Mouse (Mus musculus): ENCODE data around the gene Olfr235. TPM values are rescaled to one million over a fixed set of nuclear protein-coding genes. Genes with fewer than 3 reads are reported as not detected.

The Olfr235 gene
- under 1 TPM in 1 of 2 experiments, not detected in 1; 0.60 TPM for polyA plus RNA-seq (2017; shearing (Covaris generic))

DNA sequence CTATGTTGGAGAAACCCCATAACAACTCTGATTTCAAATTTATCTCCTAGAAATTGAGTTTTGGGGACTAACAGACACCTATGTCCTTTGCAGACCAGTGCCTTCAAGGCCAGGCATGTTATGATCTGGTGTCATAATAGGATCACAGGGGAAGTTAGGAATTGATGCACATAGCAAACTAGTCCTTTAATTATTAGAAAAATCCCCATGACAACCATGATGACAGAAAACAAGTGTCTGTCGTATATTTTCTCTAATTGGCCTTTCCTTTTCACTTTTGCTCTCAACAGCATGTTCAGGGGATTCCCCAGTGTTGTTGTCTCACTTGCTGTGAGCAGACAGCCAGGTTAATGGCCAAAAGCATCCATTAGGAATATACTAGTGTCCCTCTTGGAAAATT lies at the start of gene Olfr235:
TSS of gene Olfr235 (plus strand) at position 301 of the 400 bp plus-strand sequence.

DNA sequence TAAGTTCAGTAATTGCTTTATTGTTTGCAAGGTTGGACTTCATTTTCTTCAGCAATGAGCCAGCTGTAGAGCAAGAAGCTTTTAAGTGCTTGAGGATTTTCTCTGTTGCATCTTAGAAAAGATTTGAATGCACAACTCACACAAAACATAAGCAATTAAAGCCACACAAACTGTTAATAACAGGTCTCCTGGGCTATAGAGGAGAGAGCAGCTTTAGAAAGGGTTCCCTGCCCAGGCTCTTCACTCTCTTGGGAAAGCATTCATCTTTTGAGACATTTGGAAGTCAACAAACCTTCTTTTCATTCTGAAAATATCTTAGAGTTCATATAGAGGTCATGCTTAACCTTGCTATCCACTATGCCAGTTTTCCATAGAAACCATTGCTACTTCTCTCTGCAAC lies 28.3 kb upstream of the Olfr235 start, which contains the start of gene Olfr1432:
TSS of gene Olfr1432 (minus strand) at position 101 of the 400 bp plus-strand sequence.

DNA sequence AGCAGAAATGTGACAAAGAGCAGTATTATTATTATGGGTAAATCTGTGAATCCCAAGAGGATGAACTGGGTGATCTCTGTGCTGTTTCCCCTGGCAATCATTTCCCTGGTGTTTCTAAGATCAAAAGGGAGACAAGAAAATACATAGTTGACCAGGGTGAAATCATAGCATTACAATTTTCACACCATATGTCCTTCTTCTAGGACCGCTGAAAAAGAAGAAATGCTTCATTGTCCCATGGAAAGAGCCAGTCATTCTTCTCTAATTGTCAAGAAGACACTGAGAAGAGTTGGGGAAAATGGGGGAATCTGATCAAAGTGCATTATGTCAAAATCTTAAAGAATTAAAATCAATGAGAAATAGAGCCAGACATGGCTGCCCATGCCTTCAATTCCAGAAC lies 19.3 kb upstream of the Olfr235 start, which contains the start of gene Olfr262:
TSS of gene Olfr262 (minus strand) at position 101 of the 400 bp plus-strand sequence.

DNA sequence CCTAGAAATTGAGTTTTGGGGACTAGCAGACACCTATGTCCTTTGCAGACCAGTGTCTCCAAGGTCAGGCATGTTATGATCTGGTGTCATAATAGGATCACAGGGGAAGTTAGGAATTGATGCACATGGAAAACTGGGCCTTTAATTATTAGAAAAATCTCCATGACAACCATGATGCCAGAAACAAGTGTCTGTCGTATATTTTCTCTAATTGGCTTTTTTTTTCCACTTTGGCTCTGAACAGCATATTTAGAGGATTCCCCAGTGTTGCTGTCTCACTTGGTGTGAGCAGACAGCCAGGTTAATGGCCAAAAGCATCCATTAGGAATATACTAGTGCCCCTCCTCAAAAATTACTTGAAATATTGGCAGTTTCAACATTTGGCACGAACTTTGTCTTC lies 18.7 kb downstream of the Olfr235 start, which contains the start of gene Olfr1434:
TSS of gene Olfr1434 (plus strand) at position 301 of the 400 bp plus-strand sequence.

DNA sequence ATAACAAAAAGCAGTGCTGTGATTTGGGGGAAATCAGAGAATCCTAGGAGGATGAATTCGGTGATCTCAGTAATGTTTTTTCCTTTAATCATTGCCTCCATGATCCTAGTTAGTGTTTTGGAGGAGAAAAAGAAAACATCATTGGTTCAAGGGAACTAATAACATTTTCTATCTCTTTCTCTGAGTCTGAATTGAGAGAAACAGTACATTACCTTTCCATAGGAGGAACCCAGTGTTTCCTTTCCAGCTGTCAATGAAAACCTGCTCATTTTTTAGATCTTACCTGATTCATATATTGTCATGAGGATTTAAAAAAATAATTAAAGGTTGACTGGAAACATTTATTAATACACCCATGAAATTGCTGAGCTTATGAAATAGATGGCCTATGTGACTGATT lies 38.2 kb downstream of the Olfr235 start, which contains the start of gene Olfr1436:
TSS of gene Olfr1436 (minus strand) at position 101 of the 400 bp plus-strand sequence.

Other genes starting within 250 kb of the Olfr235 start
- gene Olfr1423, start 219.7 kb upstream of the Olfr235 start, polyA plus RNA-seq (2017; shearing (Covaris generic)), result under 1 TPM in 1 of 2 experiments, not detected in 1; 0.16 TPM
- under 1 TPM in 1 of 2 experiments, not detected in 1; 0.66 TPM for gene Olfr1424, start 198.3 kb upstream of the Olfr235 start, polyA plus RNA-seq (2017; shearing (Covaris generic))
- under 1 TPM in 1 of 2 experiments, not detected in 1; 0.12 TPM for gene Olfr1425, start 183.3 kb upstream of the Olfr235 start, polyA plus RNA-seq (2017; shearing (Covaris generic))
- gene Olfr1426, start 169.0 kb upstream of the Olfr235 start, polyA plus RNA-seq (2017; shearing (Covaris generic)), result under 1 TPM in 1 of 2 experiments, not detected in 1; 0.07 TPM
- gene Olfr1427, start 157.7 kb upstream of the Olfr235 start, polyA plus RNA-seq (2017; shearing (Covaris generic)), result not detected
- gene Olfr1428, start 145.1 kb upstream of the Olfr235 start, polyA plus RNA-seq (2017; shearing (Covaris generic)), result not detected
- gene Olfr76, start 137.8 kb upstream of the Olfr235 start, polyA plus RNA-seq (2017; shearing (Covaris generic)), result not detected
- gene Olfr1555-ps1, start 90.9 kb upstream of the Olfr235 start, polyA plus RNA-seq (2017; shearing (Covaris generic)), result under 1 TPM; 0.13 to 0.48 TPM
- gene Olfr1431, start 60.4 kb upstream of the Olfr235 start, polyA plus RNA-seq (2017; shearing (Covaris generic)), result under 1 TPM; 0.12 TPM
- not detected for gene Olfr1432, start 28.4 kb upstream of the Olfr235 start, polyA plus RNA-seq (2017; shearing (Covaris generic))
- gene Olfr262, start 19.4 kb upstream of the Olfr235 start, polyA plus RNA-seq (2017; shearing (Covaris generic)), result under 1 TPM; 0.17 to 0.71 TPM
- not detected for gene Olfr1434, start 18.8 kb downstream of the Olfr235 start, polyA plus RNA-seq (2017; shearing (Covaris generic))
- gene Olfr1436, start 38.1 kb downstream of the Olfr235 start, polyA plus RNA-seq (2017; shearing (Covaris generic)), result not detected
- under 1 TPM in 1 of 2 experiments, not detected in 1; 0.11 TPM for gene Olfr1437, start 64.1 kb downstream of the Olfr235 start, polyA plus RNA-seq (2017; shearing (Covaris generic))
- under 1 TPM; 0.08 to 0.71 TPM for gene Olfr1438-ps1, start 74.9 kb downstream of the Olfr235 start, polyA plus RNA-seq (2017; shearing (Covaris generic))
- gene Olfr1440, start 126.2 kb downstream of the Olfr235 start, polyA plus RNA-seq (2017; shearing (Covaris generic)), result under 1 TPM in 1 of 2 experiments, not detected in 1; 0.23 TPM
- gene Olfr1441, start 156.4 kb downstream of the Olfr235 start, polyA plus RNA-seq (2017; shearing (Covaris generic)), result not detected
- gene Pfpl, start 166.9 kb downstream of the Olfr235 start, polyA plus RNA-seq (2017; shearing (Covaris generic)), result under 1 TPM; 0.11 to 0.21 TPM
- 1 to 10 TPM in 1 of 2 experiments, under 1 TPM in 1; 0.04 to 1.4 TPM for gene Mpeg1, start 199.7 kb downstream of the Olfr235 start, polyA plus RNA-seq (2017; shearing (Covaris generic))
- gene Dtx4, start 240.4 kb downstream of the Olfr235 start, polyA plus RNA-seq (2017; shearing (Covaris generic)), result 1 to 10 TPM; 7.9 to 9.0 TPM

All from inflammation-experienced regulatory T-cells (primary cell).